Mouse (Mus musculus): Measurements from ENCODE around the gene Pde5a. TPM values are rescaled to one million over a fixed set of nuclear protein-coding genes. Genes with fewer than 3 reads are reported as not detected.

Pde5a gene
- 10 to 100 TPM; 18.9 to 22.7 TPM for total RNA-seq (2021)
- long read RNA-seq, experiment 1, partial matches to known transcripts: 1 of 2 reads
- long read RNA-seq, experiment 1, other reads (novel, unspliced or antisense): 1 of 2 reads
- long read RNA-seq, experiment 2, full-length matches to known transcripts: 1 of 2 reads
- long read RNA-seq, experiment 2, partial matches to known transcripts: 1 of 2 reads
- long read RNA-seq, experiment 2, other reads (novel, unspliced or antisense): 0 of 2 reads

- DNase-seq (ENCODE audit: low spot score in 2 of 2): peak; percentile 74 to 90
Measured at GRCm38 (mm10) chr3:122728852-122729600, at the start of gene Pde5a. TSS of gene Pde5a (plus strand) at chr3:122728947.

DNA sequence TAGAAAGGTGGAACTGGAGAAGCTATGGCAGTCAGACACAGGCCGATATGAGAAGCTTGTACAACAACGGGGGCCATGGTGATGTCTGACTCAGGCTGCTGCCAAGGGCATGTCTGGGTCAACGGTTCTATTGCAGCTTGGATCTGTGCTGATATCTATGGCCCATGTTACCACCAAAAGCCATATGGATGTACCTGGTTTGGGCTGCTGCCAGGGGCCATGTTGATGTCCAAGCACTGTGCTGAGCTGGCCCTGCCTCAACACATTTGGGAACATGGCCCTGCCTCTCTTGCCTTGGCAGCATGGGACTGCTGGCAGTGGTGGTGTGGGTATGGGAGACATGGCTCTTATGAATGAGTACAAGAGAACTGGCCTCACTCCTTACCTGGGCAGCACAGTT, 47.9 kb upstream of the Pde5a start:
- no peak for DNase-seq (ENCODE audit: low spot score in 2 of 2)

- no peak for DNase-seq (ENCODE audit: low spot score in 2 of 2)
Measured at GRCm38 (mm10) chr3:122682352-122682751, 46.4 kb upstream of the Pde5a start.

DNA sequence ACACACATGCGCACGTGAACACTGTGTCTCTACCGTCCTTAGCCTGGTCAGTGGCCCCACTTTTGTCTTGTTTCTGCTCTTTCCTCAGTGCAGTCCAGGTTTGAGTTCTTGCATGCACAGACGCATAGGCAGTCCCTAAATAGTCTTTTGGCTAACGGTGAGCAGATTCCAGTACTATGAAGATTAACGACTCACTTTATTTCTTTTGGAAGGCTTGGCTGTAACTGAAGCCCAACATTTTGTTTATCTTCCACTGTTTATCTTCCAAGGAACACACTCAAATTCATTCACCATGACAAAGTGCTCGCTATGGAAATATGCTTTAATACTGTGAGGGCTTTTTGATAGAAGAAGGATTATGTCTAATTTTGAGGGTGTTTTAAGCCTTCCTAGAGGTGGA, 43.9 kb upstream of the Pde5a start:
- DNase-seq (ENCODE audit: low spot score in 2 of 2): no peak

GRCm38 (mm10) chr3:122693039-122693438, 35.7 kb upstream of the Pde5a start:
- no peak for DNase-seq (ENCODE audit: low spot score in 2 of 2)

- DNase-seq (ENCODE audit: low spot score in 2 of 2): no peak
Measured at GRCm38 (mm10) chr3:122695870-122696269, 32.9 kb upstream of the Pde5a start.

- no peak for DNase-seq (ENCODE audit: low spot score in 2 of 2)
Measured at GRCm38 (mm10) chr3:122696672-122697071, 32.1 kb upstream of the Pde5a start.

GRCm38 (mm10) chr3:122704209-122704608, 24.5 kb upstream of the Pde5a start:
- no peak for DNase-seq (ENCODE audit: low spot score in 2 of 2)

GRCm38 (mm10) chr3:122705246-122705645, 23.5 kb upstream of the Pde5a start:
- DNase-seq (ENCODE audit: low spot score in 2 of 2): no peak

DNA sequence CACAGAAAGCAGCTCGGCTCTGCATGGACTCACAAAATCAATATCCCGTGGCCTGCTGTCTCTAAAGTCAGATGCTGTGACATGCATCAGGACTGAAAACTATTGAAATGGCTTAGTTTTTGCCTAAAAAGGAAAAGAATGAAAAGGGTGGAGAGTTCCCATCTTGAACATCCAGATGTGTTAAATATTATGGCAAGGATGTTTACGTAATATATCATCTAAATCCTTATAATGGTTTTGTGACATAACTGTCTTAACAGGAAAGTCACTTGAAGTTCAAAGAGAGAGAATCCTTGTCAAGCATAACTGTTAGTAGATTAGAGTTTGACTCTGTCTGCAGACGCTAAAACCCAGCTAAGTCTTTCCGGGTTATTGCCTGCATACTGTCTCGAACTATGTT, 20.3 kb upstream of the Pde5a start:
- DNase-seq (ENCODE audit: low spot score in 2 of 2): no peak

DNA sequence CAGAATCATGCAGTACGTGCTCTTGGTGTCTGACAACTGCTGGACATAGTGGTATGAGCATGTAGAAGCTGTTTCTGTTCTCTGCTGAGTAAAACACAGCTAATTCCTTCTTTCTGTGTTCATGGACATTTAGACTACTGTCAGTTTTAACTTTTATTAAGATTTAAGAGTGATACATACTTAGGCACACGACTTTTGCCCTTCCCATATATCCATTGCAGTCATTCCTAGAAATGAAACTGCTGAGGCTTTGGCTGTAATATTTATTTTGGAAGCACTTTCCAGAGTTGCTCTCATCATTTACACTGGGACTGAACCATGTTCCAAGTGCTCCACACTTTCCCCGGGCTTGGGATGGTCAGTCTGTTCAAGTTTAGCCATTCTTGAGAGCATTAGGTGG, 18.6 kb upstream of the Pde5a start:
- DNase-seq (ENCODE audit: low spot score in 2 of 2): no peak

DNA sequence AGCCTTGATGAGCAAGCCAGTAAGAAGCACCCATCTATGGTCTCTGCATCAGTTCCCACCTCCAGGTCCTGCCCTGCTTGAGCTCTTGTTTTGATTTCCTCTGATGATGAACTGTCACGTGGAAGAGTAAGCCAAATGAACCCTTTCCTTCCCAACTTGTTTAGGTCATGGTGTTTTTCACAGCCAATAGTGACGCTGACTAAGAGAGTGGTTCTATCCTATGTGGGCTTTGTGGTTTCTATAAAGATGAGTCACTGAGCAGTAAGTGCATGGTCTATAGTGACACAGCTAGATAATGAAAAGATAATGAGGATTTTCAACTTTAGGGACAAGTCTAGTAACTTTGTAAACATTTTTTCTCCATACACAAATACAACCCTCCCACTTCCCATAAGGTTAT, 10.1 kb upstream of the Pde5a start:
- DNase-seq (ENCODE audit: low spot score in 2 of 2): no peak

DNA sequence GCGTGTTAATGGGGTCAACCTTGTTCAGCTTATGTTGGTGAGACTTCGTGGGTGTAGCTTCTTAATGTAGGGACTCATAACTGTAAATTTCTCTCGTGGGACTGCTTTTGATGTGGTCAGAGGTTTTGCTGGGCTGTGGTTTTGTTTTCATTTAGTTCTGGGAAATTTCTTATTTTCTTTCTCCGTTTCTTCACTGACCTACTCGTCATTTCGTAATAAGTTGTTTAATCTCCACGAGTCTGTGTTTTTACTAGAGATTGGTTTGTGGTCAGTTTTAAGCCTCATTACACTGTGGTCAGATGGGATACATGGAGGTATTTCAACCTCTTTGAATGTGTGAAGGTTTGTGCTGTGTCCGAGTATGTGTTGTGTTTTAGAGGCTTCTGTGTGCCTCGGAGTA, 7.2 kb upstream of the Pde5a start:
- DNase-seq (ENCODE audit: low spot score in 2 of 2): no peak

GRCm38 (mm10) chr3:122729601-122729959, 833 bp downstream of the Pde5a start:
- DNase-seq (ENCODE audit: low spot score in 2 of 2): peak; percentile 48 to 73

GRCm38 (mm10) chr3:122729960-122730740, 1.4 kb downstream of the Pde5a start:
- peak; percentile 77 to 84 for DNase-seq (ENCODE audit: low spot score in 2 of 2)

DNA sequence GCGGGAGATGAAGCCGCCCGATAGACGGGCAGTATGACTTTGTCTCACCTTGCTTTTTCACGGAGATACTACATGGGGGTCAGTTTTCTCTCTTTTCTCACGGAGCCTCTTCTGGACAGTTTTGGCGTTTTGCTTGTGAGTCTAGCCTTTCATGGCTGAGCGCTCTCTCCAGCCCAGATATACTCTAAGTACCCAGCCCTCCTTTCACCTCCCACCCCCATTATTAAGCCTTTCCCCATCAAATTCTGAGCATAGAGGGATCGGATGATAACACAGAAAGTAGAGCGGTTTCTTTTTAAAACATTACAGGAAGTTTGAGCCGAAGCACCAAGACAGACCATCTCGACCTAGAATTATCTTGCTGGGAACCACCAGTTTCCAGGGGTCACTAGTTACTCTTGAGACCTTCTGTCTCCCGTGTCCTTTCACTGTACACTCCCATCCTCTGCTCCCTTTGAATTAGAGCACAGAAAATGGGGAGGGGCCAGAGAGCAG, 2.0 kb downstream of the Pde5a start:
- no peak for DNase-seq (ENCODE audit: low spot score in 2 of 2)

DNA sequence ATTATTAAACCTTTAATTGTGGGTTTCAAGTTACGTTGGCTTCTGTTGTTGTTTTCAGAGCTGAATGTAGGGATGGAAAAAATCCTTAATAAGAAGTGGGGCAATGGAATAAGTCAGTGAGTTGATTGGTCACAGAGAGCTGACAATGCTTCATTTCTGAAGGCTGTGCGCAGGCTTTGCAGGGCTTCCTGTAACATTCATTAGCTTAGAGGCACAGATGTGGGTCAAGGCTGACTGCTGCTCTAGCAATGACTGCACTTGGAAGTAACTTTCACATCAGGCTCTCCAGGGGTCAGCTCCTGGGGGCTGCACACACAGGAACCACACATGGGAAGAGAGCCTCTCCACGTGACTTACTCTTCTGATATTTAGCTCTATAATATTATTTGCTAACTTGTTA, 5.1 kb downstream of the Pde5a start:
- DNase-seq (ENCODE audit: low spot score in 2 of 2): no peak

DNA sequence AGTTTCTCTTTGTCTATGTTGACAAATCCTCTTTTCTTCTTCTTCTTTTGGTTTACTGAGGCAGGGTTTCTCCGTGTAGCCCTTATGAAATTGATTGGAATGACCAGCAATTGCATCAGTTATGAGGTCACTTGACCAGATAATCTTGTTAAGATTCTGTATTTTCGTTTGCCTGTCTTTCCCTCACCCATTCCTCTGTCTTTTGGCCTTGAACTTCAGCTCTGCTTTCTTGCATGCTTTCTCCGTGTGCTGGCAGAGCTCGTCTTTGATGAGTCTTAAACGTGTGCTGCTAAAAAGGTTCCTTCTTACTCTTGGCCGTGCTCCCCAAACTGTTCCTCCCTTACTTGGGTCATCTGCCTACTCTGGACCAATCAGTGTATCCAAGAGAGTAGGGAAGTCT, 5.6 kb downstream of the Pde5a start:
- no peak for DNase-seq (ENCODE audit: low spot score in 2 of 2)

DNA sequence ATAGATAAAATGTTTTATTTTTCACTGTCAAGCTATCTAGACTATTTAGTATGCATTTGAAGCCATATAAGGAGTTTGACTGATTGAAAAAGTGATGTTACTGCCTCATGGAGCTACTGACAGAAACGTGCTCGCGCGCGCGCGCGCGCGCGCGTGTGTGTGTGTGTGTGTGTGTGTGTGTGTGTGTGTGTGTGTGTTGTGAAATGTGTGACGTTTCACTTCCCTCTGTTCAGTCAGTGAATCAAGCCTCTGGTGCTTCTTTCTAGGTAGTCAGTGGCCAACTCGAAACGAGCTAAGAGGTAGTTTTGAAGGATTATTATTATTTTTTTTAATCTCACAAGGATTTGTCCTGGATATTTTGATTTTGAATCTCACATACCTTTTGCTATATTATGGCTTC, 10.7 kb downstream of the Pde5a start:
- DNase-seq (ENCODE audit: low spot score in 2 of 2): no peak

DNA sequence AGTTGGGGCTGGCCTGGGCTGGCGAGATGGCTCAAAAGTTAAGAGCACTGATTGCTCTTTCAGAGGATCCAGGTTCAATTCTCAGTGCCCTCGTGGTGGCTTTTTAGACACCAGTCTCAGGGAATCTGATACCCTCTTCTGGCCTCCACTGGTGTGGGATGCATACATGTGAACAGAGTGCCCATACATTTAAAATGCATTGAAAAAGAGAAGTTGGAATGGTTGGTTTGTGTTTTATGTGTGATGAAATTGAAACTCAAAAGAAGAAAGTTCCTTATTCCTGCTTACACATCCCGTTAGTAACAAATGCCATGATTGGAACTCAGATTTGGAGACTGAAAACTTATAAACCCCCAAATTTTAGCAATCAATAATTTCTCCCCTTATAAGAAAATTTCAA, 15.5 kb downstream of the Pde5a start:
- DNase-seq (ENCODE audit: low spot score in 2 of 2): no peak

- DNase-seq (ENCODE audit: low spot score in 2 of 2): no peak
Measured at GRCm38 (mm10) chr3:122747921-122748700, 19.4 kb downstream of the Pde5a start.
